Mouse (Mus musculus) midbrain, embryonic 15.5 days (tissue): ENCODE measurements around the gene Dbndd2. TPM values are rescaled to one million over a fixed set of nuclear protein-coding genes. Genes with fewer than 3 reads are reported as not detected.

Experiments
- ATAC-seq: fragments of 200-750 bp; cut with Nextera tagmentation; replicated peaks from 2 replicates; pipeline ENCODE4 v1.8.0; 2017; ENCODE audit warnings: moderate TSS enrichment
- H3K27ac ChIP-seq: fragments of 300-500 bp; sonication (generic); 2 replicates; pipeline ENCODE4 v1.5.1; 2015; ENCODE audit warnings: mild to moderate bottlenecking, inconsistent platforms
- H3K27me3 ChIP-seq: fragments of 300-500 bp; sonication (generic); replicated peaks from 2 replicates; pipeline ENCODE4 v1.6.1; 2015; ENCODE audit warnings: inconsistent platforms
- H3K36me3 ChIP-seq: fragments of 300-500 bp; sonication (generic); replicated peaks from 2 replicates; pipeline ENCODE4 v1.6.1; 2015; ENCODE audit warnings: inconsistent platforms
- H3K4me1 ChIP-seq: fragments of 300-500 bp; sonication (generic); 2 replicates; pipeline ENCODE4 v1.6.1; 2015; ENCODE audit warnings: inconsistent platforms
- H3K4me2 ChIP-seq: fragments of 300-500 bp; sonication (generic); 2 replicates; pipeline ENCODE4 v1.6.1; 2015; ENCODE audit warnings: inconsistent platforms, mild to moderate bottlenecking, moderate library complexity
- H3K4me3 ChIP-seq: fragments of 300-500 bp; sonication (generic); 2 replicates; pipeline ENCODE4 v1.5.1; 2015; ENCODE audit warnings: mild to moderate bottlenecking, inconsistent platforms
- H3K9ac ChIP-seq: fragments of 300-500 bp; sonication (generic); 2 replicates; pipeline ENCODE4 v1.6.1; 2015; ENCODE audit warnings: mild to moderate bottlenecking, inconsistent platforms
- H3K9me3 ChIP-seq: fragments of 300-500 bp; sonication (generic); 2 replicates; pipeline ENCODE4 v1.6.1; 2016; ENCODE audit warnings: inconsistent platforms
- WGBS: fragments of 180-500 bp; shearing (Covaris S2); methylation state at CpG from one replicate; pipeline ENCODE4 v1.1.7; 2015; ENCODE audit warnings: mixed read lengths; 5-methylcytosine and 5-hydroxymethylcytosine counted together
- polyA plus RNA-seq: library from polyadenylated mRNA; unstranded; fragments of >200 nt; fragmentation: Nextera tagmentation; extraction: Ambion mirVana; gene quantifications from 2 replicates; pipeline ENCODE4 v1.2.1, GENCODE M21; 2015

The Dbndd2 gene
- polyA plus RNA-seq, 1 experiment from 2014 or later, result 19.5 TPM

DNA sequence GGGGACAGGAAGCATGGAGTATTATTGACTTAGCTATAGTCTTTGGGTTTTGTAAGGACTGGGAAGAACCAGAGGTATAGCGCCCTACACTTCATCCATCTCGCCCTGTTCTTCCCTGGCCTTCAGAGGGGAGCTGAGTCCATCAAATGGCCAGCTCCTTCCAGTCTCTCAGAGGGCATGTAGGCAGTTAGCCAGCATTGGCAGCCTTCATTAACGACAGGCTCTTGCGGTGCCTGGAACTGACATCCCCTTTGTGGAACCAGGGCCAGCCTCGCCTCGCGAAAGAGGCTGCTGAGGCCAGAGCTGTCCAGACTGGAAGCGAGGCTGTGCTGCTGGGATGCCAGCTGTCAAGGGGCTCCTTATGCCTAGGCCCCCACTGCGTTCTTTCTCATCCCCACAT is 1.9 kb downstream of the Dbndd2 start:
- Histone ChIP-seq H3K4me2 (no peak overlapping the region), H3K27ac (no peak overlapping the region), H3K4me3 (no peak overlapping the region), H3K9me3 (no peaks in the 10 kb centered on the region), H3K4me1 (peaks cover 16% of the 10 kb centered on the region), H3K36me3 (no peaks in the 10 kb centered on the region; the same call in 1 of the 2 replicates), H3K9ac (no peak overlapping the region), H3K27me3 (peaks cover 10% of the 10 kb centered on the region)
- no peak for ATAC-seq
- 67% methylated on average over 9 of the region's 9 CpGs for WGBS

DNA sequence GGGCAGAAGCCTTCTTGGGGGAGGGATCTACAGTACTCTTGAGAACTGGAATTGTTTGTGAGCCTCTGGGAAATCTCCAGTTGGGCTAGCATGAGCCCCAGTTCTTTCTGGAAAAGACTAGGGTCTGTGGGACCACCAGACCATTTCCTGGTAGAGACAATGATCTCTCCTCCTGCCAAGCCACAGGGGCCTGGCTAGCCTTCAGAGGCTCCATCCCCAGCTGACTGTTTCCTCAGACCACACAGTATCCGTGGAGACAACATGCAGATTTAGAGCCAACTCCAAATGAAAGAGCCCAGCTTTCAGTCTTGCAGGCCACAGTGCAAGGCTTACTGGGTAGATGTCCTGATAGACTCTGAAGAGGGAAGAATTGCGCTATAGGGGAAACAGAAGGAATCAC is 8.2 kb downstream of the Dbndd2 start:
- H3K27me3 ChIP-seq, result no peaks in the 10 kb centered on the region
- 50% methylated on average over 2 of the region's 2 CpGs for WGBS
- H3K4me2 ChIP-seq, result no peak overlapping the region
- ATAC-seq, result no peak
- H3K4me1 ChIP-seq, result peaks cover 18% of the 10 kb centered on the region
- no peak overlapping the region for H3K9ac ChIP-seq
- no peaks in the 10 kb centered on the region; the same call in 1 of the 2 replicates for H3K36me3 ChIP-seq
- no peak overlapping the region for H3K4me3 ChIP-seq
- no peaks in the 10 kb centered on the region for H3K9me3 ChIP-seq
- no peak overlapping the region for H3K27ac ChIP-seq

DNA sequence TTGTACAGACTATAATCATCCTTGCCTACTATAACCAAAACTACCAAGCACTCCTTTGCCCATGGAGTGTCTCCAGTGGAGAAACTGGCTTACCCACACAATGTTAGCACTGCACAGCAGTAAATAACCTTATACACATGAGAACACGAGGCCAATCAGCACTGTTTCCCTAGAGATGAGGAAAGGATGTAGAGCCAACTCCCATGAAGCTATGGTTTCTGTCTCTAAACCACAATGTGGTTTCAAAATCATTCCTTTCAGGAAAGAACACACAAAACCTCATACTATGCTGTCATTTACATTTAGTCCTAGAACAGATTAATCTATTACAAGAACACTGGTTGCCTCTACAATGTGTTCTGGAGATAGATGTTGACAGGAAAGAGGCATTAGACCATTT is 10.4 kb downstream of the Dbndd2 start:
- WGBS, result 52% methylated on average over 1 of the region's 1 CpGs
- Histone ChIP-seq H3K4me1 (peaks cover 18% of the 10 kb centered on the region), H3K27me3 (no peaks in the 10 kb centered on the region), H3K9me3 (no peaks in the 10 kb centered on the region), H3K4me2 (peak overlapping the region; percentile 95; the same call in 1 of the 2 replicates), H3K9ac (no peak overlapping the region), H3K36me3 (peaks cover 11% of the 10 kb centered on the region), H3K4me3 (peak overlapping the region; percentile 66), H3K27ac (no peak overlapping the region)
- ATAC-seq, result no peak

DNA sequence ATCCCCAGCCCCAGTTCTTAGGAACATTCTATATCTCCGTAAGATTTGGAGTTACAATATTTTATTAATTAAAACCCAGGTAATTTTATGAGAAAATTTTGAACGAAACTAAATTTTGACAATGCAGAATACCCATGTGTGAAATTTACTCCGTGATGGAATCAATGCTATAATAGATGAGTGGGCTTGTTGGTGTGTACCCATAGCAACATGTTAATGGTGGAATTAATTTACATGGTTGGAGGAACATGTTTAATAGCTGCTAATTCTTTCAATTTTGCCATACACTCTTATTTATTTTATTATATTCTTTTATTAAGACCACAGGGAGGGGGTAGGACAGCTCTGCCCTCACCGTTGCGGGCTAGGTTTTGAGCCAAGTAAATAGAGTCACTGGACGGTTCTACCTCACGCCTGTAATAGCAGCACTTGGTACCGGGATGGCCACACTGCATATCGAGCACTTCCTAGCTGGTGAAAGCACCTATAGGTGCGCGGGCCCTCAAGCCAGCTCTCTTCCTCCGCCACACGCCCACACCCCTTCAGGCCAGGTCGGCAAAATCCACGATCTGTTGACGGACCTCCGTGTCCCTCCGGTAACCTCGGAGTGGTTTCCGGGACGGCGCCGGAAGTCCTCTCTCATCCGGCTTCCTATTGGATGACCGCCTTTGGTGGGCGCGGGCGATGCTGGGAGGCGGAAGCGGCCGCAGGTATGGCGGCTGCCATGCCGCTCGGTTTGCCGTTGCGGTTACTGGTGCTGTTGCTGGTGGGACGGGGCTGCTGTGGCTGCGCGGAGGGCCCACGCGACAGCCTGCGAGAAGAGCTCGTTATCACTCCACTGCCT is 11.2 kb downstream of the Dbndd2 start, which contains the start of gene Pigt:
Gene Pigt (plus strand): TSS at position 674 of the 844 bp plus-strand sequence.
- H3K9me3 ChIP-seq, result no peaks in the 10 kb centered on the region
- H3K4me1 ChIP-seq, result peaks cover 18% of the 10 kb centered on the region
- peak within 1 kb of the TSS; percentile 95 for H3K4me2 ChIP-seq
- H3K4me3 ChIP-seq, result peak within 1 kb of the TSS; percentile 66
- no peaks in the 10 kb centered on the region for H3K27me3 ChIP-seq
- H3K27ac ChIP-seq, result peak within 1 kb of the TSS; percentile 84
- WGBS, result 4% methylated on average over 43 of the region's 43 CpGs
- peak within 1 kb of the TSS; percentile 78 for H3K9ac ChIP-seq
- ATAC-seq, result peak; percentile 97
- H3K36me3 ChIP-seq, result peaks cover 16% of the 10 kb centered on the region

DNA sequence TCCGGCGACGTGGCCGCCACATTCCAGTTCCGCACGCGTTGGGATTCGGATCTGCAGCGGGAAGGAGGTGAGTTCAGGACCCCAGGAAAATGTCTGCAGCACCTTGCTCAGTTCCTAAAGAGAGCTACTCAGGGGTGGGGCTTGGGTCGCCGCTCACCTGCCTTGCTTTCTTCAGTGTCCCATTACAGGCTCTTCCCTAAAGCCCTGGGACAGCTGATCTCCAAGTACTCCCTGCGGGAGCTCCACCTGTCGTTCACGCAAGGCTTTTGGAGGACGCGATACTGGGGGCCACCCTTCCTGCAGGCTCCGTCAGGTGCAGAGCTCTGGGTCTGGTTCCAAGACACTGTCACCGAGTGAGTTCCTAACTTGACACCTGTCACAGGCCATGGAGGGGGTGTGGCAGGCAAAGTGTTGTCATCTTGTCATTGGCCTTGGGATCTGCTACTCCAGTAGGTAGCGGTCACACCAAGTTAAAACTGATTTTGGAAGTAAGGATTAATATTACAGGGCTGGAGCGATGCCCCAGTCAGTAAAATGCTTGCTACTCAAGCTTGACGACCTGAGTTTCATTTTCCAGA is 11.9 kb downstream of the Dbndd2 start:
- H3K4me1 ChIP-seq, result peaks cover 18% of the 10 kb centered on the region
- peaks cover 22% of the 10 kb centered on the region for H3K36me3 ChIP-seq
- H3K27ac ChIP-seq, result peak overlapping the region; percentile 84
- H3K9ac ChIP-seq, result peak overlapping the region; percentile 78
- no peaks in the 10 kb centered on the region for H3K9me3 ChIP-seq
- no peaks in the 10 kb centered on the region for H3K27me3 ChIP-seq
- peak overlapping the region; percentile 95 for H3K4me2 ChIP-seq
- 5% methylated on average over 21 of the region's 21 CpGs for WGBS
- H3K4me3 ChIP-seq, result peak overlapping the region; percentile 66
- peak; percentile 59 for ATAC-seq

DNA sequence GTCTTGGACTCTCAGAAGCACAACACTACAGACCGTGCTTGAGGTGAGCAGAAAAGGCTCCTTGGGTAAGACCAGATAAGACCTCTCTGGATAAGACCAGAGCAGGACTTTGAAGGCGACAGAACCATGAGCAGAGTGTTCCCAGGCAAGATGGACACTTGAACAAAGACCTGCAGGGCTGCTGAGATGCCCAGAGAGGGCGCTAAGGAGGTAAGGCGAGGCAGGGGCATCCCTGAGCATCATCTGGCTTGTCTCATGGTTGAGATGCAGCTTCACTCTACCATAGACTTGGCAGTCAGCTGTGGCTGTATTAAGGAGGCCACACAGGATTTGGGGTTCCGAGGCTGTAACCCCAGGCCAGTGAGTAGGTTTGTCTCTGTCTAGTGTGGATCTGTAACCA is 13.4 kb downstream of the Dbndd2 start:
- no peaks in the 10 kb centered on the region for H3K27me3 ChIP-seq
- no peak overlapping the region for H3K4me2 ChIP-seq
- H3K9ac ChIP-seq, result no peak overlapping the region
- ATAC-seq, result no peak
- H3K9me3 ChIP-seq, result peaks cover 3% of the 10 kb centered on the region; the same call in 1 of the 2 replicates
- H3K4me3 ChIP-seq, result no peak overlapping the region
- no peak overlapping the region for H3K27ac ChIP-seq
- peaks cover 38% of the 10 kb centered on the region for H3K36me3 ChIP-seq
- H3K4me1 ChIP-seq, result peaks cover 18% of the 10 kb centered on the region
- WGBS, result 64% methylated on average over 5 of the region's 5 CpGs

DNA sequence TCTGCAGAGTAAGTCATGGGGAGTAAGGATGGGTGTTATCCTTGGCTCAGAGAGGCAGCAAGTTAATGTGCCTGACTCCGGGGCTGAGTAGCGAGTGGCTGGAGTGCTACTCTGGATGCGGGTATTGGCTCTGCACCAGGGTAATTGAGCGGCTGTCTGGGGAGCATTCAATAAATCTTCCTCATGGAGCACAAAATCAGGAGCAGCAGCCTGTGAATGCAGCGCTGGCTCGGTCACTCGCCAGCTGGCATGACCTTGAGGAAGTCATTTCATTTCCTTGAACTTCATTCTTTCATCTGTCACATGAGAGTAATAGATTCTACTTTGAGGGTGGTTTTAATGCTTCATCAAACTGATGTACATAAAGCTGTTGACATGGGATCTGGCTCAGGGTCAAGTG is 14.6 kb downstream of the Dbndd2 start:
- WGBS, result 95% methylated on average over 7 of the region's 7 CpGs

DNA sequence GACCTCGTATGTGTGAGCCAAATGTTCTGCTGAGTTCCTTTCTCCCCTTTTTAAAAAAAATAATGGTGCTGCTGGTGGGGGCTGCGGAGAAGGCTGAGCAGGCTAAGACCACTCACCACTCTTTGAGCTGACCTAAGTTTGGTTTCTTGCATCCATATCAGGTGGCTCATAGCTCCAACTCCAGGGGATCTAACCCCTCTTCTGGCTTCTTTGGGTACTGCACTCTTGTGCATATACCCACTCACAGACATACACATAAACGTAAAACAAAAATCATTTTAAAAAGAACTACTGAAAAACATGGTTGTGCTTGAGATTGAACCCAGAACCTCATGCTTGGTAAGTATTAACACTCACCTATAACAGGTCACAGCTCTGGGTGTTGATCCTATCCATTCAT is 19.0 kb downstream of the Dbndd2 start:
- ATAC-seq, result no peak
- Histone ChIP-seq H3K27ac (no peak overlapping the region), H3K4me2 (no peak overlapping the region), H3K9me3 (peaks cover 4% of the 10 kb centered on the region; the same call in 1 of the 2 replicates), H3K36me3 (peaks cover 57% of the 10 kb centered on the region), H3K4me1 (no peaks in the 10 kb centered on the region), H3K4me3 (no peak overlapping the region), H3K27me3 (no peaks in the 10 kb centered on the region), H3K9ac (no peak overlapping the region)
- 95% methylated on average over 3 of the region's 3 CpGs for WGBS

More for the DNA sequence above, 14.6 kb downstream of the Dbndd2 start:
- H3K36me3 ChIP-seq, result peaks cover 50% of the 10 kb centered on the region
- H3K9me3 ChIP-seq, result peaks cover 4% of the 10 kb centered on the region; the same call in 1 of the 2 replicates
- ATAC-seq, result no peak
- H3K4me2 ChIP-seq, result no peak overlapping the region
- peaks cover 18% of the 10 kb centered on the region for H3K4me1 ChIP-seq
- no peak overlapping the region for H3K9ac ChIP-seq
- H3K27me3 ChIP-seq, result no peaks in the 10 kb centered on the region
- H3K27ac ChIP-seq, result no peak overlapping the region
- no peak overlapping the region for H3K4me3 ChIP-seq

DNA sequence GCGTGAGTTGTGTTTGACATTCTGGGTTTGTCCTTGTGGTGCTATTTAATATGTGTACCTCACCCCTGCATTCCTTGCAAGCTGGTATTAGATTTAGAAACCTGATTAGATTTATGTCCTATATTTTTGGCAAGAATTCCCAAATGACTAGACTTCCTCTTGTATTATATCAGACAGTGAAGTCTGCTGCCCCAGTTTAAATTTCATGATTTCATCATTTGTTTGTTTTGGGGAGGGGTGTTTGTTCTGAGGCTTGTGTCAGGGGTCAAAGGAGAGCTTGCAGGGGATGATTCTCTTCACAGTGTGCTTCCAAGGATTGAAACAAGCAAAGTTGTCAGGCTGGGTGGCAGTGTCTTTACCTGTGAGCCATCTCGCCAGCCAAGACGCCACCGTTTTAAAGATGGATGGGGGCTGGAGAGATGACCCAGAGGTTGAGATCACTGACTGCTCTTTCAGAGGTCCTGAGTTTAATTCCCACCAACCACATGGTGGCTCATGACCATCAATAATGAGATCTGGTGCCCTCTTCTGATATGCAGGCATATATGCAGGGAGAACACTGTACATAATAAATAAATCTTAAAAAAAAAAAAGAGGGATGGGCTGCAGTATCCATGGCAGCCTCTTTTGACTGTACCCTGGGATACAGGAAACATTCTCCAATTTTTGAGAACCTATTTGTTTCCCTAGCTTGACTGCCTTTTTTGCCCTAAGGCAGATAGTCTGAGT is 19.9 kb downstream of the Dbndd2 start:
- Histone ChIP-seq H3K27me3 (no peaks in the 10 kb centered on the region), H3K4me3 (no peak overlapping the region), H3K4me2 (no peak overlapping the region), H3K27ac (no peak overlapping the region), H3K9me3 (peaks cover 4% of the 10 kb centered on the region; the same call in 1 of the 2 replicates), H3K9ac (no peak overlapping the region), H3K4me1 (no peaks in the 10 kb centered on the region), H3K36me3 (peaks cover 50% of the 10 kb centered on the region)
- WGBS, result 97% methylated on average over 4 of the region's 4 CpGs
- ATAC-seq, result no peak

DNA sequence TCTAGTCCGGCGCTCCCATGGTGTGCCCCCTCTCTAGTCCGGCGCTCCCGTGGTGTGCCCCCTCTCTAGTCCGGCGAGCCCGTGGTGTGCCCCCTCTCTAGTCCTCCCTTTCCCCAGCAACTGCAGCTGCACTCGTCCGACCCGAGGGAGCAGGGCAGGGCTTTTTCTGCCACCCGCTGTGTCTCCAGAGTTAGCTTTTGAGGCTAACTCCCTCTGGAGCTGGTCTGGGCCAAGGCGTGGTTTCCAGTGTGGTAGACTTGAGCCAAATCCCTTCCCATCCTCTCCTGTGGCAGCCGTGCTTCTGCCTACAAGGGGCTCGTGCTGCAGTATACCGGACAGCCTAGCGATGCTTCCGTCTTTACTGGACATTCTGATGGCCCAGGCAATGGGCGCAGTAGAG is 21.9 kb downstream of the Dbndd2 start:
- no peak overlapping the region for H3K4me3 ChIP-seq
- no peaks in the 10 kb centered on the region for H3K27me3 ChIP-seq
- peaks cover 4% of the 10 kb centered on the region; the same call in 1 of the 2 replicates for H3K9me3 ChIP-seq
- H3K9ac ChIP-seq, result no peak overlapping the region
- ATAC-seq, result no peak
- H3K27ac ChIP-seq, result no peak overlapping the region
- no peak overlapping the region for H3K4me2 ChIP-seq
- peaks cover 35% of the 10 kb centered on the region for H3K36me3 ChIP-seq
- no peaks in the 10 kb centered on the region for H3K4me1 ChIP-seq
- whole genome bisulfite sequencing, result 91% methylated on average over 19 of the region's 19 CpGs

DNA sequence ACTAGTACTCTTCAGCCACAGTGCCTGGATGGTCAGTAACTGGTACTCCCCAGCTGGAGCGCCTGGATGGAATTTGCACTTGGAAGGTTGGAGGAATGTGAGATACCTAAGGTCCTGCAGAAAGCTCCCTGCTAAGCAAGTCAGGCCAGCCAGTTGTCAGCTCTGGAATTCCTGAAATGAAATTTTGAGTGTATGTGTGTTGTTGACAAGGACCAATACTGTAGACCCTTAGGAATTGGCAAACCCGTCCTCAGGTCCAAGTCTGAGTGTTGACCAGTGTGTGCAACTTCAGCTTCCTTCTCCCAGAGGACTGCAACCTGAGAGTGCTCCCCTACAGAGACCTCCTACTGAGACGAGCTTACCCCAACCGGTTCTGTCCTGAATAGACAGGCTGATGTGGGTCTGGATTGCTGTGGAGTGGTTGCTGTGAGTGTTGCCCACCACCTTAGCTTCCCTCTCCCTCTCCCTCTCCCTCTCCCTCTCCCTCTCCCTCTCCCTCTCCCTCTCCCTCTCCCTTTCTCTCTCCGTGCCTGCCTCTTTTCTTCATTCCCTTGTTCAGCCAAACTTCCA is 24.8 kb downstream of the Dbndd2 start:
- Histone ChIP-seq H3K27me3 (no peaks in the 10 kb centered on the region), H3K36me3 (peaks cover 6% of the 10 kb centered on the region; the same call in 1 of the 2 replicates), H3K4me1 (no peaks in the 10 kb centered on the region), H3K4me3 (no peak overlapping the region), H3K27ac (no peak overlapping the region), H3K4me2 (no peak overlapping the region), H3K9me3 (no peaks in the 10 kb centered on the region), H3K9ac (no peak overlapping the region)
- 52% methylated on average over 4 of the region's 5 CpGs for whole genome bisulfite sequencing
- ATAC-seq, result no peak
